Mouse (Mus musculus): ENCODE measurements at regions not wholly inside any gene's neighbourhood (a gene's known extent, or its start where the extent isn't known, plus 50 kb on each side); places are given as distances from the start of the nearest gene placed in this dataset.

DNA sequence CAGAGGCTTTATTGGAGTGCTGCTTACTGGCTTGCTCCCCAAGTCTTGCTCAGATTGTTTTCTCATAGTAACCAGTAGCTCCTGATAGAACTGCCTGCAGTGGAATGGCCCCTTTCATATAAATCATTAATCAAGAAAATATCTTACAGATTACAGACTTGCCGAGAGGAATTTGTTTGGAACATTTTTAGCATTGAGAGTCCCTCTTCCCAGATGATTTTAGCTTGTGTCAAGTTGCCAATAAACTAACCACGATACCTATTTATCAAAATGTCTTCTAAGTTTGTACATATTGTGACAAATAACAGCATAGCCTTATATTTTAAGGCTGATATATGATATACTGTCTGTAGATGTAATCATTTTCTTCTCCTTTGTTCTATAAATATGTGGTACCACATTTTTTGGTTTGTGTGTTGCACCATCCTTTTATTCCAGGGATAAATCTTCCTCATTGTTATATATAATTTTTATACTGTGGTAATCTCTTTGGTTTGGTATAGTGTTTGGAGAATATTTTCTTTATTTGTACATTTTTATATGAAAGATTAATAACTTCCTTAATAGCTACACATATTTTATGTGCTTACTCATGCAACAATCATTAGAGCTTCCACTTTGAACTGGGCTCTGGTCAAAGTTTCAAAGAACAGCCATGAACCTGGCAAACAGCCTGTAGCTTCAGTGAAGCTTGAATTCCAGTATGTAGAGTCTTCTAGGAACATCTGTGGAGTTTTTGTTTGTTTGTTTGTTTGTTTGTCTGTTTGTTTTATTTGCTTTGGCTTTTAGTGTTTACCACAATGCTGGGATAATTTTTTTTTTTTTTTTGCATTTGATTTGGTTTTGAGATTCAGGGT is 153.1 kb upstream of the Marcks start:
- TF ChIP-seq CTCF (conservative IDR thresholded peaks at IDR 0.05; ENCODE audit: insufficient read depth, insufficient read length, low read depth, low read length) = no peak
- no peak for TF ChIP-seq POLR2A (IDR thresholded peaks at IDR 0.05; ENCODE audit: low read depth, low read length)

Measured in kidney, adult 2 months (tissue).